Mouse (Mus musculus) macrophage (primary cell): Measurements from ENCODE around the gene Mef2d. TPM values are rescaled to one million over a fixed set of nuclear protein-coding genes. Genes with fewer than 3 reads are reported as not detected.

ENCODE experiments used
- H3K27ac ChIP-seq: fragments of 350-480 bp; formaldehyde crosslinking; 2 replicates; pipeline ENCODE4 v1.9.0; 2021
- H3K36me3 ChIP-seq: fragments of 350-480 bp; formaldehyde crosslinking; 2 replicates; pipeline ENCODE4 v1.9.0; 2021; ENCODE audit errors: inconsistent target
- H3K4me3 ChIP-seq: fragments of 350-480 bp; formaldehyde crosslinking; 2 replicates; pipeline ENCODE4 v1.9.0; 2021; ENCODE audit errors: inconsistent target
- H3K79me2 ChIP-seq: fragments of 350-480 bp; formaldehyde crosslinking; 2 replicates; pipeline ENCODE4 v1.9.0; 2021; ENCODE audit errors: inconsistent target
- WGBS: methylation state at CpG from one replicate; pipeline ENCODE4 v1.1.7; 2026; ENCODE audit warnings: inconsistent platforms; ENCODE audit not compliant: missing documents; 5-methylcytosine and 5-hydroxymethylcytosine counted together
- polyA plus RNA-seq: library from polyadenylated mRNA; stranded (reverse); fragments of 250-400 nt; gene quantifications from 3 replicates; pipeline ENCODE4 v1.2.4, GENCODE M21; 2018; ENCODE audit warnings: inconsistent platforms

The Mef2d gene
- polyA plus RNA-seq, 1 experiment from 2014 or later: 68.1 TPM

GRCm38 (mm10) chr3:88142546-88142915 lies 359 bp downstream of the Mef2d start:
- Histone ChIP-seq H3K36me3 (no peaks in the 10 kb centered on the region), H3K4me3 (peak overlapping the region; percentile 85), H3K27ac (peak overlapping the region; percentile 82), H3K79me2 (peaks cover 48% of the 10 kb centered on the region)
- under 1% methylated on average over 52 of the region's 57 CpGs for WGBS

- Histone ChIP-seq H3K79me2 (peaks cover 54% of the 10 kb centered on the region), H3K4me3 (peak overlapping the region; percentile 85), H3K36me3 (no peaks in the 10 kb centered on the region), H3K27ac (peak overlapping the region; percentile 82)
- WGBS: 0% methylated on average over 33 of the region's 33 CpGs
Observed at GRCm38 (mm10) chr3:88142916-88143771, 972 bp downstream of the Mef2d start.

- peak overlapping the region; percentile 85 for H3K4me3 ChIP-seq
- peak overlapping the region; percentile 82 for H3K27ac ChIP-seq
- peaks cover 63% of the 10 kb centered on the region for H3K79me2 ChIP-seq
- no peaks in the 10 kb centered on the region for H3K36me3 ChIP-seq
- 26% methylated on average over 5 of the region's 5 CpGs for WGBS
Observed at GRCm38 (mm10) chr3:88143961-88144486, 1.9 kb downstream of the Mef2d start.

- Histone ChIP-seq H3K36me3 (no peaks in the 10 kb centered on the region), H3K27ac (no peak overlapping the region), H3K79me2 (peaks cover 71% of the 10 kb centered on the region), H3K4me3 (peak overlapping the region; percentile 85; the same call in 1 of the 2 replicates)
- 47% methylated on average over 6 of the region's 6 CpGs for WGBS
Observed at GRCm38 (mm10) chr3:88144648-88145410, 2.7 kb downstream of the Mef2d start.

GRCm38 (mm10) chr3:88145411-88145782 lies 3.2 kb downstream of the Mef2d start:
- Histone ChIP-seq H3K4me3 (no peak overlapping the region), H3K36me3 (no peaks in the 10 kb centered on the region), H3K79me2 (peaks cover 77% of the 10 kb centered on the region), H3K27ac (no peak overlapping the region)
- WGBS: 12% methylated on average over 4 of the region's 4 CpGs

GRCm38 (mm10) chr3:88145952-88146351 lies 3.8 kb downstream of the Mef2d start:
- 32% methylated on average over 5 of the region's 5 CpGs for WGBS
- H3K79me2 ChIP-seq: peaks cover 83% of the 10 kb centered on the region
- no peaks in the 10 kb centered on the region for H3K36me3 ChIP-seq
- no peak overlapping the region for H3K4me3 ChIP-seq
- H3K27ac ChIP-seq: no peak overlapping the region

- Histone ChIP-seq H3K36me3 (no peaks in the 10 kb centered on the region), H3K4me3 (no peak overlapping the region), H3K27ac (no peak overlapping the region), H3K79me2 (peaks cover 88% of the 10 kb centered on the region)
- WGBS: 18% methylated on average over 5 of the region's 5 CpGs
Observed at GRCm38 (mm10) chr3:88146376-88147112, 4.4 kb downstream of the Mef2d start.

GRCm38 (mm10) chr3:88147444-88147843 lies 5.3 kb downstream of the Mef2d start:
- H3K27ac ChIP-seq: no peak overlapping the region
- H3K79me2 ChIP-seq: peaks cover 97% of the 10 kb centered on the region
- 88% methylated on average over 2 of the region's 2 CpGs for WGBS
- H3K36me3 ChIP-seq: no peaks in the 10 kb centered on the region
- H3K4me3 ChIP-seq: no peak overlapping the region

- Histone ChIP-seq H3K79me2 (peaks cover 100% of the 10 kb centered on the region), H3K4me3 (no peak overlapping the region), H3K27ac (no peak overlapping the region), H3K36me3 (no peaks in the 10 kb centered on the region)
- 43% methylated on average over 1 of the region's 1 CpGs for WGBS
Observed at GRCm38 (mm10) chr3:88147866-88148265, 5.7 kb downstream of the Mef2d start.

GRCm38 (mm10) chr3:88148354-88148753 lies 6.2 kb downstream of the Mef2d start:
- WGBS: 31% methylated on average over 3 of the region's 5 CpGs
- Histone ChIP-seq H3K4me3 (no peak overlapping the region), H3K27ac (peak overlapping the region; percentile 47; the same call in 1 of the 2 replicates), H3K79me2 (peaks cover 100% of the 10 kb centered on the region), H3K36me3 (no peaks in the 10 kb centered on the region)

- WGBS: 31% methylated on average over 4 of the region's 4 CpGs
- H3K27ac ChIP-seq: peak overlapping the region; percentile 47
- peaks cover 100% of the 10 kb centered on the region for H3K79me2 ChIP-seq
- H3K36me3 ChIP-seq: no peaks in the 10 kb centered on the region
- H3K4me3 ChIP-seq: no peak overlapping the region
Observed at GRCm38 (mm10) chr3:88148776-88149509, 6.8 kb downstream of the Mef2d start.

GRCm38 (mm10) chr3:88149510-88149974 lies 7.4 kb downstream of the Mef2d start:
- H3K36me3 ChIP-seq: no peaks in the 10 kb centered on the region
- no peak overlapping the region for H3K4me3 ChIP-seq
- WGBS: 25% methylated on average over 6 of the region's 6 CpGs
- H3K79me2 ChIP-seq: peaks cover 100% of the 10 kb centered on the region
- H3K27ac ChIP-seq: peak overlapping the region; percentile 47

GRCm38 (mm10) chr3:88150061-88150998 lies 8.2 kb downstream of the Mef2d start:
- Histone ChIP-seq H3K79me2 (peaks cover 100% of the 10 kb centered on the region), H3K4me3 (no peak overlapping the region), H3K27ac (peak overlapping the region; percentile 47), H3K36me3 (peaks cover 6% of the 10 kb centered on the region; the same call in 1 of the 2 replicates)
- 18% methylated on average over 13 of the region's 14 CpGs for WGBS
